Mouse (Mus musculus) lung, adult 2 months (tissue): ENCODE measurements around the gene Oxct1.

Experiments
- CTCF ChIP-seq: fragments of 200-500 bp; IDR thresholded peaks from 2 replicates; pipeline ENCODE4 v1.5.1; 2011; ENCODE audit warnings: mild to moderate bottlenecking, low read length, control low read depth; ENCODE audit not compliant: insufficient read depth
- POLR2A ChIP-seq: fragments of 200-500 bp; IDR thresholded peaks from 2 replicates; pipeline ENCODE4 v1.6.1; 2011; ENCODE audit warnings: low read depth, mild to moderate bottlenecking, control low read depth, low read length, borderline replicate concordance; ENCODE audit errors: extremely low read depth

GRCm38 (mm10) chr15:4145352-4145751 is 119.2 kb downstream of the Oxct1 start:
- no peak for TF ChIP-seq CTCF
- TF ChIP-seq POLR2A = no peak
